Mouse (Mus musculus) layer of hippocampus, postnatal 25 days (tissue): Measurements from ENCODE around the gene Nckap5. TPM values are rescaled to one million over a fixed set of nuclear protein-coding genes. Genes with fewer than 3 reads are reported as not detected.

Experiments
- DNase-seq, 2 experiments: peaks; one replicate each; pipeline ENCODE4 v3.0.0; 2022; ENCODE audit warnings: mixed read lengths in 2 of 2, low spot score in 1 of 2; ENCODE audit errors: extremely low spot score in 1 of 2
- total RNA-seq, 2 experiments: library from RNA; stranded (reverse); gene quantifications; 2 replicates each; pipeline ENCODE4 v1.2.3; 2021

The Nckap5 gene
- total RNA-seq, 2 experiments from 2014 or later = 9.1 to 13.8 TPM

- DNase-seq = no peak
These were observed 257.5 kb downstream of the Nckap5 start for GRCm38 (mm10) chr1:126573097-126573496.

GRCm38 (mm10) chr1:126569611-126570238 lies 260.9 kb downstream of the Nckap5 start:
- no peak for DNase-seq

GRCm38 (mm10) chr1:126568520-126569197 lies 261.9 kb downstream of the Nckap5 start:
- peak; percentile 11 to 58 for DNase-seq

- no peak for DNase-seq
These were observed 265.4 kb downstream of the Nckap5 start for GRCm38 (mm10) chr1:126565151-126565725.

GRCm38 (mm10) chr1:126560931-126561330 lies 269.7 kb downstream of the Nckap5 start:
- no peak for DNase-seq

GRCm38 (mm10) chr1:126557791-126558294 lies 272.8 kb downstream of the Nckap5 start:
- DNase-seq = no peak

GRCm38 (mm10) chr1:126547979-126548378 lies 282.6 kb downstream of the Nckap5 start:
- no peak for DNase-seq

GRCm38 (mm10) chr1:126544471-126544870 lies 286.1 kb downstream of the Nckap5 start:
- DNase-seq = no peak

GRCm38 (mm10) chr1:126537223-126537757 lies 293.3 kb downstream of the Nckap5 start:
- DNase-seq = no peak

GRCm38 (mm10) chr1:126535527-126535926 lies 295.1 kb downstream of the Nckap5 start:
- no peak for DNase-seq

GRCm38 (mm10) chr1:126534046-126534445 lies 296.6 kb downstream of the Nckap5 start:
- DNase-seq = no peak

GRCm38 (mm10) chr1:126528043-126528598 lies 302.5 kb downstream of the Nckap5 start:
- no peak for DNase-seq

GRCm38 (mm10) chr1:126518067-126518466 lies 312.5 kb downstream of the Nckap5 start:
- DNase-seq = no peak

GRCm38 (mm10) chr1:126517427-126517826 lies 313.2 kb downstream of the Nckap5 start:
- DNase-seq = no peak

GRCm38 (mm10) chr1:126515054-126515756 lies 315.4 kb downstream of the Nckap5 start:
- DNase-seq = no peak

- no peak for DNase-seq
These were observed 318.7 kb downstream of the Nckap5 start for GRCm38 (mm10) chr1:126511835-126512445.

GRCm38 (mm10) chr1:126504717-126505116 lies 325.9 kb downstream of the Nckap5 start:
- DNase-seq = no peak

GRCm38 (mm10) chr1:126502741-126503140 lies 327.9 kb downstream of the Nckap5 start:
- DNase-seq = no peak

- DNase-seq = no peak
These were observed 333.9 kb downstream of the Nckap5 start for GRCm38 (mm10) chr1:126496722-126497121.
